Mouse (Mus musculus) cerebellum, adult (tissue): Measurements from ENCODE around the gene Dpep3.

Experiments used
- ATAC-seq: cut with Nextera tagmentation; 2 replicates; pipeline ENCODE4 v1.9.2; 2017; ENCODE audit warnings: mild to moderate bottlenecking, moderate library complexity, mixed read lengths; ENCODE audit not compliant: insufficient number of reproducible peaks, low FRiP score, low TSS enrichment

Gene Dpep3

GRCm38 (mm10) chr8:105937496-105938305 lies 41.5 kb downstream of the Dpep3 start:
- no peak; the same call in 1 of the 2 replicates for ATAC-seq

- peak; percentile 80 for ATAC-seq
These were observed 42.3 kb downstream of the Dpep3 start for GRCm38 (mm10) chr8:105936866-105937475.

- no peak for ATAC-seq
These were observed 43.2 kb downstream of the Dpep3 start for GRCm38 (mm10) chr8:105935863-105936603.

- no peak for ATAC-seq
These were observed 44.1 kb downstream of the Dpep3 start for GRCm38 (mm10) chr8:105935105-105935504.

- ATAC-seq = no peak
These were observed 45.5 kb downstream of the Dpep3 start, which contains the start of gene Ctrl for GRCm38 (mm10) chr8:105933762-105934161. Ctrl (minus strand) TSS chr8:105933862.

GRCm38 (mm10) chr8:105932525-105932924 lies 46.7 kb downstream of the Dpep3 start:
- ATAC-seq = no peak

- no peak for ATAC-seq
These were observed 48.0 kb downstream of the Dpep3 start for GRCm38 (mm10) chr8:105931271-105931670.

GRCm38 (mm10) chr8:105930602-105931001 lies 48.6 kb downstream of the Dpep3 start:
- peak; percentile 47; the same call in 1 of the 2 replicates for ATAC-seq

- no peak for ATAC-seq
These were observed 54.1 kb downstream of the Dpep3 start for GRCm38 (mm10) chr8:105925123-105925522.
